Mouse (Mus musculus): ENCODE results near the gene Zic4. TPM values are rescaled to one million over a fixed set of nuclear protein-coding genes. Genes with fewer than 3 reads are reported as not detected.

The Zic4 gene
- total RNA-seq, 2 experiments from 2014 or later, result not detected

- DNase-seq, result no peak
Observed at GRCm38 (mm10) chr9:91380458-91380914, 18.3 kb downstream of the Zic4 start.

- peak; percentile 29 for DNase-seq
Observed at GRCm38 (mm10) chr9:91381284-91382110, 19.3 kb downstream of the Zic4 start.

GRCm38 (mm10) chr9:91382111-91382379, 19.8 kb downstream of the Zic4 start:
- no peak for DNase-seq

GRCm38 (mm10) chr9:91382471-91383255, 20.4 kb downstream of the Zic4 start:
- no peak for DNase-seq

GRCm38 (mm10) chr9:91383441-91384135, 21.4 kb downstream of the Zic4 start:
- no peak for DNase-seq

- no peak for DNase-seq
Observed at GRCm38 (mm10) chr9:91384136-91384500, 21.9 kb downstream of the Zic4 start.

- DNase-seq, result no peak
Observed at GRCm38 (mm10) chr9:91384693-91385560, 22.7 kb downstream of the Zic4 start.

- no peak for DNase-seq
Observed at GRCm38 (mm10) chr9:91385561-91386430, 23.6 kb downstream of the Zic4 start.

GRCm38 (mm10) chr9:91386502-91386890, 24.3 kb downstream of the Zic4 start:
- DNase-seq, result no peak

- no peak for DNase-seq
Observed at GRCm38 (mm10) chr9:91386891-91387739, 24.9 kb downstream of the Zic4 start.

- no peak for DNase-seq
Observed at GRCm38 (mm10) chr9:91387740-91388080, 25.5 kb downstream of the Zic4 start.

GRCm38 (mm10) chr9:91388173-91388572, 26.0 kb downstream of the Zic4 start:
- DNase-seq, result no peak

GRCm38 (mm10) chr9:91393376-91394068, 31.3 kb downstream of the Zic4 start:
- no peak for DNase-seq

GRCm38 (mm10) chr9:91394211-91394646, 32.0 kb downstream of the Zic4 start:
- DNase-seq, result no peak

- no peak for DNase-seq
Observed at GRCm38 (mm10) chr9:91395066-91395772, 33.0 kb downstream of the Zic4 start.

- DNase-seq, result no peak
Observed at GRCm38 (mm10) chr9:91399976-91400375, 37.8 kb downstream of the Zic4 start.

GRCm38 (mm10) chr9:91400482-91401093, 38.4 kb downstream of the Zic4 start:
- no peak for DNase-seq

- no peak for DNase-seq
Observed at GRCm38 (mm10) chr9:91401471-91401870, 39.3 kb downstream of the Zic4 start.
